Mouse (Mus musculus) midbrain, embryonic 10.5 days (tissue): ENCODE results near the gene Gm20388. TPM values are rescaled to one million over a fixed set of nuclear protein-coding genes. Genes with fewer than 3 reads are reported as not detected.
A peak's percentile ranks its signal among the peaks of the same experiment; 100 is the strongest.

ENCODE experiments used
- DNase-seq: peaks from one replicate; pipeline ENCODE4 v3.0.0-alpha.2; 2017; ENCODE audit warnings: low spot score
- H3K27ac ChIP-seq: fragments of 300-500 bp; sonication (generic); replicated peaks from 2 replicates; pipeline ENCODE4 v1.5.1; 2016; ENCODE audit warnings: mild to moderate bottlenecking
- H3K27me3 ChIP-seq: fragments of 300-500 bp; sonication (generic); 2 replicates; pipeline ENCODE4 v1.6.1; 2016; ENCODE audit warnings: low read depth, mild to moderate bottlenecking; ENCODE audit not compliant: poor library complexity, severe bottlenecking
- H3K36me3 ChIP-seq: fragments of 300-500 bp; sonication (generic); 2 replicates; pipeline ENCODE4 v1.6.1; 2016; ENCODE audit warnings: mild to moderate bottlenecking, moderate library complexity
- H3K4me1 ChIP-seq: fragments of 300-500 bp; sonication (generic); 2 replicates; pipeline ENCODE4 v1.6.1; 2016
- H3K4me3 ChIP-seq: fragments of 300-500 bp; sonication (generic); 2 replicates; pipeline ENCODE4 v1.5.1; 2016; ENCODE audit warnings: mild to moderate bottlenecking, moderate library complexity
- H3K9me3 ChIP-seq: fragments of 300-500 bp; sonication (generic); replicated peaks from 2 replicates; pipeline ENCODE4 v1.6.1; 2016; ENCODE audit warnings: mild to moderate bottlenecking
- WGBS: fragments of 180-500 bp; shearing (Covaris S2); methylation state at CpG from one replicate; pipeline ENCODE4 v1.1.7; 2016; 5-methylcytosine and 5-hydroxymethylcytosine counted together
- polyA plus RNA-seq: library from polyadenylated mRNA; unstranded; fragments of >200 nt; fragmentation: Nextera tagmentation; extraction: Ambion mirVana; gene quantifications from 2 replicates; pipeline ENCODE4 v1.2.1, GENCODE M21; 2016

Gene Gm20388
- polyA plus RNA-seq, 1 experiment from 2014 or later: 7.1 TPM

DNA sequence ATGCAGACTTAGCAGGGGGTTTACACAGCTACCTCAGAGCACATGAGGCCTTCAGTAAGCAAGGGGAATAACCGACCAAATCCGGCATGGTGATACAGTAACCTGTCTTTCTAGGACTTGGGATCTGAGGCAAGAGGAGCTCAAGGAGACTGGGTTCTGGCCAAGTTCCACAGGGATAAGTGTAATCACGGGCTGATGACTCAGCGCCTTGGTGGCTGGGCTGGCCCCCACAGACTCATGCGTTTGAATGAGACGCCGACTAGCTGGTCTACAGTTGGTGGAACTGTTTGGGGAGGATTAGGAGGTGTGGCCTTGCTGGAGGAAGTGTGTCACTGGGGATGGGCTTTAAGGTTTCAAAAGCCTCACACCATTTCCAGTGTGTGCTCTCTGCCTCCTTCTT, 428.0 kb downstream of the Gm20388 start:
- Histone ChIP-seq H3K36me3 (no peaks in the 10 kb centered on the region), H3K9me3 (no peaks in the 10 kb centered on the region; the same call in 1 of the 2 replicates), H3K4me3 (no peak overlapping the region), H3K27ac (peak overlapping the region; percentile 95), H3K4me1 (peaks cover 100% of the 10 kb centered on the region), H3K27me3 (peaks cover 32% of the 10 kb centered on the region)
- no peak for DNase-seq
- 95% methylated on average over 7 of the region's 7 CpGs for WGBS

DNA sequence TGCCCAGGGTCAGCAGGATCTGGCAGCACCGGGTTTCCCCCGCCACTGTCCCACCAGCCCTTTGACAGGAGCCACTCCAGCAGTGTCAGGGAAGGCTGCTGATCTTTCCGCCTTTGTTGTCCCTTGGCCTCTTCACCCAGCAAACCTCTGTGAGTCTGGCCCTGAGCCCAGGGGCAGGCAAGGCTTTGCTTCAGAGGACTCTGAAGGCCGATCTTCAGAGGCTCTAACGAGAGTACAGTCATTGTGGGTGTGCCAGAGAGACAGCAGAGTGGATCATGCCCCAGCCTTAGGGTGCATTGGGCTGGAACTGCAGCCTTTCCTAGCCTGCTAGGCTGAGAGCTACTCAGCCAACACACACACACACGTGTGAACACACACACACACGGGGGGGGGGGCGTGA, 429.1 kb downstream of the Gm20388 start:
- H3K4me1 ChIP-seq: peaks cover 100% of the 10 kb centered on the region
- peak overlapping the region; percentile 95 for H3K27ac ChIP-seq
- WGBS: 63% methylated on average over 8 of the region's 8 CpGs

DNA sequence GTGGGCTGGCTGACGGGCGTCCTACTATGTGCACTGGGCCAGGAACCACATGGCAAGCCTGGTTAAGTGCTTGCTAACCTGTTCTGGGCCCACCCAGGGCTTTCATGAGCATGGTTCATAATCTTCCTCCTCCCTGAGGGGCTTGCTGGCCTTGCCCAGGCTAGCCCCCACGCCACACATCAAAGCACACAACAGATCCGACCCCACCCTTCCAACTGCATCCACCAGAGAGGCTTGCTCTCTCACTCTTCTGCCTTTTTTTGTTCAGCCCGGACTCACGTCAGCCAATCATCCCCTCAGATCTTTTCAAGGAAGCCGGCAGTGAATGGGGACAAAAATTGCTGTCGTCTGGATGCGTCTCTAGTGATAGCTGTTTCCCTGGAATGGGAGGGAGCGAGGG, 430.5 kb downstream of the Gm20388 start:
- Histone ChIP-seq H3K27me3 (peaks cover 48% of the 10 kb centered on the region), H3K4me1 (peaks cover 100% of the 10 kb centered on the region), H3K4me3 (no peak overlapping the region), H3K9me3 (no peaks in the 10 kb centered on the region; the same call in 1 of the 2 replicates), H3K27ac (peak overlapping the region; percentile 95), H3K36me3 (no peaks in the 10 kb centered on the region)
- WGBS: 47% methylated on average over 10 of the region's 10 CpGs
- DNase-seq: no peak

More for the DNA sequence above, 429.1 kb downstream of the Gm20388 start:
- H3K36me3 ChIP-seq: no peaks in the 10 kb centered on the region
- H3K4me3 ChIP-seq: no peak overlapping the region
- peaks cover 38% of the 10 kb centered on the region for H3K27me3 ChIP-seq
- no peaks in the 10 kb centered on the region; the same call in 1 of the 2 replicates for H3K9me3 ChIP-seq
- no peak for DNase-seq

DNA sequence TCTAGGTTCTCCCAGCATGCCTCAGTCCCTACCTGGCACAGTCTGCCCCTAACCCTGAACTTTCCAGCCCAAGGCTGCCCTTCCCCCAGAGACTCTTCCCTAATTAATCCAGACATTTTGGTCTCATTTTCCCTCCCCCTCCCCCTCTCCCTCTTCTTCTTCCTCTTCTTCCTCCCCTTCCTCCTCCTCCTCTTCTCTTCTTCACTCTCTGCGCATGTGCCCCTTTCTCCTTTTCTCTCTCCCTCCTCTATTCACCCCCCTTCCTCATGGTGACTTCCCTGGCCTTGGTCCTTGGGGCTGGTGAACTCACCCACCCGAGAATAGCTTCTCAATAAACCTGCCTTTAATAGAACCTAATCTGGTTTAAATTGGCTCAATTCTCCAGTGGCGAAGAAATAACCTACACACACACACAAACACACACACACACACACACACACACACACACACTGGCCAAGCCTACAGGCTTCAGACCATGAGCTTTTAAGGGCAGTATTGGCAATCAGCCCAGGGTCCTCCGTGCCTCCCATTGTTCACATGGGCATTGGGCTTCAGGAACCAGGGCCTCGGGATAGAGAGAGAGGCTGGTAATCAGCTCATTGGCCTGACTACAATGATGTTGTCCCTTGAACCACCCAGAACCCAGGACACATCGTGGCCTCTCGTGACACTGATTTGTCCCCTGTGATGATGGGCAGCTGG, 432.4 kb downstream of the Gm20388 start:
- Histone ChIP-seq H3K27ac (peak overlapping the region; percentile 95), H3K4me3 (no peak overlapping the region), H3K4me1 (peaks cover 100% of the 10 kb centered on the region), H3K36me3 (no peaks in the 10 kb centered on the region), H3K27me3 (peaks cover 67% of the 10 kb centered on the region), H3K9me3 (no peaks in the 10 kb centered on the region; the same call in 1 of the 2 replicates)
- DNase-seq: no peak
- 79% methylated on average over 7 of the region's 7 CpGs for WGBS

DNA sequence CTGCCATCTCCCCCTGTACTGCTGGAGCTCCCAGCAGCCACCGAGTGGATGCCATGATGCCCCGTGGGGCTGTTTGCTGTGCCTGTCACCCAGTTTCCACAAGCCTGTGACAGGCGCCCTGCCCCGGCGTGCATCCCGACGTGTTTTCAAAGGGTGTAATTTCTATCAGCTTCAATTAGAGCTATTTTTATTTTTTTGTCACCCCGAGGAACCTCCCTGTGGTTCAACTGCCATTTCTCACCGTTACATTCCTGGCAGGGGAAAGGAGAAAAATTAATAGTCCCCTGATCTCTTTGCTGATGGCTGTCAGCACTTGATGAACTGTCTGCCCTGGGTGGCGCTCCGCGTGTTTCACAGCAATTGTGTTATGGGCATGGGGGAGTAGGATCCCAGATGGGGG, 432.9 kb downstream of the Gm20388 start:
- WGBS: 92% methylated on average over 12 of the region's 12 CpGs
- Histone ChIP-seq H3K27ac (peak overlapping the region; percentile 73), H3K4me3 (no peak overlapping the region), H3K27me3 (peaks cover 72% of the 10 kb centered on the region), H3K9me3 (no peaks in the 10 kb centered on the region; the same call in 1 of the 2 replicates), H3K36me3 (no peaks in the 10 kb centered on the region), H3K4me1 (peaks cover 100% of the 10 kb centered on the region)
- DNase-seq: no peak

DNA sequence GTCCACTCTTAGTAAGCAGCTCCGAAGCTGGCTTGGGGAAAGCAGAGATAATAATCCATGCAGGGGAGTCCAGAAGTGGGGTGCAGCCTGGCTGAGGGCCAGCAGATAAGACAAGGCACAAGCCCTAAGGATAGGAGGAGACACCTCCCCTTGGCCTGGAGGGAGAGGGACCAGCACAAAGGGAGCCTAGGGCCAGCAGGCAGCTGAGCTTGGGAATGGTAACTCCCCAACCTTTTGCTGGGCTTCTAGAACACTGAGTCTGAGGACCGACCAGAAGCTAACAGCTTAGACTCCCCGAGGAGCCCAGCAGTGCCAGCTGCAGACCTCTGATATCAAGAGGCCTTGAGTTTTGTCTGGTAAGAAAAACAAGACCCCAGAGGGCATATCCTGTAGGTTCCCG, 433.5 kb downstream of the Gm20388 start:
- WGBS: 32% methylated on average over 4 of the region's 4 CpGs
- H3K36me3 ChIP-seq: no peaks in the 10 kb centered on the region
- peaks cover 100% of the 10 kb centered on the region for H3K4me1 ChIP-seq
- no peak for DNase-seq
- H3K27me3 ChIP-seq: peaks cover 69% of the 10 kb centered on the region
- no peaks in the 10 kb centered on the region for H3K9me3 ChIP-seq
- peak overlapping the region; percentile 73 for H3K27ac ChIP-seq
- no peak overlapping the region for H3K4me3 ChIP-seq

DNA sequence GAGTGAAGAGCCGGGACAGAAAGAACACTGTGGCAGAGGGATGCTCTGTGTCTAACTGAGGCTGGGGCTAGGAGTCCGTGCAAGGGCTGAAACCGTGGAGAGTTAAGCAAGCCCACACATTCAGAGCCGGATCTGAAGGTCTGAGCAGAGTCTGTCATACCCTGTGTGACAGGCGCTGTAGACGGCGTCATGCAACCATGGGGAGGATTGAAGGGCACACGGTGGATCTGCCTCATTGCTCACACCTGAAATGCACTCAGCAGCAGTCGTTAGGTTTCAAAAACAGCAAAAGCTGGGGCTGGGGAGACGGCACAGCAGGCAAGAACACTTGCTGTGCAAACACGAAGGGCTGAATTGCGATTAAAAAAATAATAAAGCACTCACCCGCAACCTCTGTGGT, 433.9 kb downstream of the Gm20388 start:
- Histone ChIP-seq H3K9me3 (no peaks in the 10 kb centered on the region), H3K36me3 (no peaks in the 10 kb centered on the region), H3K27ac (peak overlapping the region; percentile 73), H3K27me3 (peaks cover 64% of the 10 kb centered on the region), H3K4me3 (no peak overlapping the region), H3K4me1 (peaks cover 100% of the 10 kb centered on the region)
- DNase-seq: no peak
- 27% methylated on average over 13 of the region's 13 CpGs for WGBS

DNA sequence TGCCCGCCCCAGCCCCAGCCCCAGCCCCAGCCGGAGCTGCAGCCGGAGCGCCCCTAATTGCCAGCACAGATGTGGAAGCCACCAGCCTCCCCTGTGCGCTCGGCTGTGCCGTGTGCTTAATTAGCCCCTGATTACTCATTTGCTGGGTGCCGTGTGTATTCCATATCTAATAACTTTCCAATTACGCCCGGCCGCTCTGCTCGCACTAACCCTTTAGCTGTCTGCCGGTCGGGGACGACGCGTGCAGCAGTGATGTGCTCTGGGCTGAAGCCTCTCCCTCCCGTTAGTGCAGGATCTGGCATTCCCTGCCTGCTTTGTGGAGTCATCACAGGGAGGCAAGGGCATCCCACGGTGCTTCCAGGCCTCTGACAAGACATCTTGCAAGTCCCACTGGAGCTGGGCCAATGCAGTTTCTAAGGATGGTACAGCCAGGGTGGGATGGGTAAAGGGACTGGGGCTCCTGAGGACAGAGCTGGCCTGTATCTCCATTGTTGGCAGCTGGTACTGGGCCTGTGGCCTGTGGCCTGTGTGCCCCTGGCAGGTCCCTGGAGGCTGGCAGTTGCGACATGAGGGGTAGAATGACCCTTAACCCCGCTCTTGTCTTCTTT, 437.2 kb downstream of the Gm20388 start:
- no peaks in the 10 kb centered on the region for H3K36me3 ChIP-seq
- H3K4me1 ChIP-seq: peaks cover 91% of the 10 kb centered on the region
- H3K27me3 ChIP-seq: peaks cover 68% of the 10 kb centered on the region
- peak overlapping the region; percentile 76 for H3K27ac ChIP-seq
- H3K4me3 ChIP-seq: no peak overlapping the region
- no peaks in the 10 kb centered on the region for H3K9me3 ChIP-seq
- no peak for DNase-seq
- WGBS: 80% methylated on average over 21 of the region's 21 CpGs

DNA sequence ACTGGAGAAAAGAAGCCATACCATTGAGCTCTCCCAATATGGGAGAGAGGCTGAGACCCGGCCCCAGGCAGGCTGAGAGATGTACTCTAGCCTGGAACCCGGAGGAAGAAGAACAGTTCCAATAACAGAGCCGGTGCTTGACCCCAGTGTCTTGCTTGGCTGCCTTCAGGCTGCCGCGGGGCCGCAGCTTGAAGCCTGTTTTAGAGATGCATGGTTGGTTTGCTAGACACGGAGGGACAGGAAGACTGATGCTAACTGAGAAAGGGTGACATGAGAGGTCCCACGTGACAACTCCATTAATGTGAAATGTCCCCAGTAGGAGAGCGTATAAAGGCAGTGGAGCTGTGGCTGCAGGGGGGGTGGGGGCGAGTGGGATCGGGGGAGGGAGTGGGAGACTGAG, 438.3 kb downstream of the Gm20388 start:
- Histone ChIP-seq H3K4me3 (no peak overlapping the region), H3K36me3 (no peaks in the 10 kb centered on the region), H3K27me3 (peaks cover 57% of the 10 kb centered on the region), H3K27ac (peak overlapping the region; percentile 76), H3K4me1 (peaks cover 91% of the 10 kb centered on the region), H3K9me3 (no peaks in the 10 kb centered on the region)
- DNase-seq: no peak
- WGBS: 31% methylated on average over 11 of the region's 11 CpGs

DNA sequence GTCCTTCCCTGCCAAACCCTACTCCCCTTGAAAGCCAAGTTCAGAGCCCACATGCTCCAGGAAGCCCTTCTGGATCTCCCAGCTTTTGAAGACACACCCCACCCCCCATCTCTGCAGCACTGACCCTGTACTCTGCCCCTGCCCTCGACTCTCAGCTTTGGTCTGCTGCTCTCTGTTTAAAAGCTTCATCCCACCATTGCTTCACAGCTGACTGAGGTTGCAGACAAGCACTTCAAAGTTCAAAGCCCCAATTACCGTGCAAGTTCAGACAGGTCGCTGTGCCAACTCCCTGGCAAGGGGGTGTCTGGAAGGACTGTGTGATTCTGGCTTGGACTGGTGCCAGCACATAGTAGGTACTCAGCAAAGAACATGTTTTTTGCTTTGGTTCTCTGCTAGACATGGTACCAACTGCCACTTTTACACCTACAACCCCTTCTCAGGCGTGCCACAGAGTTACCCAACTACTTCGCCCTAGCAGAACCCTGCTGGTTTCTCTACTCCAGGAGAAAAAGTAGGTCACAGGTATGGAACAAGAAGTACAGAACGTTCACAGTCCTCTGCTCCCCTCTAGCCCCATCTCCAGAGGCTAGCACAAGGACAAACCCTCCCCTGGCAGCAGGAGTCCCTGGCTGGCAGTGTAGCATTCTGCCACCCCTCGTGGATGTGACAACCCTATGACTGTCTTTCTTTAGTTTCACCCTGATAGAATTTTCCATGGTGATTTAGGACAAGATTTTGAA, 440.9 kb downstream of the Gm20388 start:
- H3K4me3 ChIP-seq: no peak overlapping the region
- H3K4me1 ChIP-seq: peaks cover 90% of the 10 kb centered on the region
- no peaks in the 10 kb centered on the region for H3K9me3 ChIP-seq
- peak overlapping the region; percentile 63 for H3K27ac ChIP-seq
- H3K27me3 ChIP-seq: peaks cover 49% of the 10 kb centered on the region
- DNase-seq: no peak
- no peaks in the 10 kb centered on the region for H3K36me3 ChIP-seq
- 67% methylated on average over 7 of the region's 7 CpGs for WGBS

DNA sequence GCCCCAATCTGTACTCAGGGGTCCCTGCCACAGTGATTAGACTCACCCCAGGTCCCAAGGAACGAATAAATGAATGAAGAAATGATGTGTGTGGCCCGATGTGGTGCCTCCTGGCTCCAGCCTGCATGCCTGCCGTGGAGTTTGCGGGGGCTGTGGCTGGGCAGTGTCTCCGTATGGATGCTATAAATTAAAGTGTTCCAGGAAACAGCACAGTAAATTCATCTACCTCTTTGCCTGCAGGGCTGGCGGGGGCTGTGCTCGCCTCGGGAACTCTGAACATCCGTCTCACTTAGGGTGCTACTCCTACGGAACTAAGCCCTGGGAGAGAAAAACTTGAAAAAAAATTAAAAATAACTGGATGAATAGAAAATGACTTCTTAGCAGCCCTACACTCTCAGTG, 441.5 kb downstream of the Gm20388 start:
- peaks cover 90% of the 10 kb centered on the region for H3K4me1 ChIP-seq

DNA sequence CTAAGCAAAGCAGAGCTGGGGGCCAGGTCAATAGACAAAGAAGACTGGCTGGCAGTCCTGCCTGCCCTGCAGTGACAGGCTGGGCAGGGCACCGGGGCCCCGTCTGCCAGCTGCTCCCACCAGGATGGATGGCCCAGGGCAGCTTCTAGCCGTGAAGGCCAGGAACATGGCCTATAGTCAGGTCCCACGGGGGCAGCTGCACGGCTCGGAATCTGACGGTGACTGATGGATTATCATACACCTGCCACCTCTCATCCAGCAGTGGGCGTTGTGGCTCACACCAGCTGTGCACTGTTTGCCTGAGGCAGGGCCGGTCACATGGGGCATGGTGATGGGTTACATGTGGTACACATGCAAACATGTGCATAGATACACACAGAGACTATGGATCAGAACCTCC, 445.4 kb downstream of the Gm20388 start:
- H3K27ac ChIP-seq: peak overlapping the region; percentile 75
- no peak overlapping the region for H3K4me3 ChIP-seq
- 81% methylated on average over 9 of the region's 9 CpGs for WGBS
- DNase-seq: no peak
- peaks cover 91% of the 10 kb centered on the region for H3K4me1 ChIP-seq
- H3K27me3 ChIP-seq: peaks cover 15% of the 10 kb centered on the region; the same call in 1 of the 2 replicates
- H3K9me3 ChIP-seq: no peaks in the 10 kb centered on the region
- no peaks in the 10 kb centered on the region for H3K36me3 ChIP-seq

More for the DNA sequence above, 441.5 kb downstream of the Gm20388 start:
- Histone ChIP-seq H3K27ac (peak overlapping the region; percentile 63), H3K4me3 (no peak overlapping the region), H3K27me3 (peaks cover 43% of the 10 kb centered on the region), H3K9me3 (no peaks in the 10 kb centered on the region), H3K36me3 (no peaks in the 10 kb centered on the region)
- DNase-seq: no peak
- 83% methylated on average over 10 of the region's 10 CpGs for WGBS
